Mouse (Mus musculus) liver, adult 2 months (tissue): ENCODE results near the gene Hsd17b1. TPM values are rescaled to one million over a fixed set of nuclear protein-coding genes. Genes with fewer than 3 reads are reported as not detected.

Experiments used
- DNase-seq: peaks from one replicate; pipeline ENCODE4 v3.0.0-alpha.2; 2011; ENCODE audit warnings: low read depth, low spot score; ENCODE audit errors: extremely low read depth
- H3K27ac ChIP-seq: fragments of 200-500 bp; replicated peaks from 2 replicates; pipeline ENCODE4 v1.5.1; 2012; ENCODE audit warnings: low read depth, mild to moderate bottlenecking, control low read depth, inconsistent platforms, low read length; ENCODE audit not compliant: insufficient read depth
- H3K27me3 ChIP-seq: fragments of 200-500 bp; 2 replicates; pipeline ENCODE4 v1.6.1; 2012; ENCODE audit warnings: mild to moderate bottlenecking, moderate library complexity, low read length, inconsistent platforms; ENCODE audit not compliant: control insufficient read depth, insufficient read depth
- H3K36me3 ChIP-seq: fragments of 200-500 bp; 2 replicates; pipeline ENCODE4 v1.6.1; 2012; ENCODE audit warnings: low read length, inconsistent platforms; ENCODE audit not compliant: control insufficient read depth, insufficient read depth
- H3K4me1 ChIP-seq: fragments of 200-500 bp; 2 replicates; pipeline ENCODE4 v1.6.1; 2011; ENCODE audit warnings: low read length; ENCODE audit not compliant: control insufficient read depth, insufficient read depth
- H3K4me3 ChIP-seq: fragments of 200-500 bp; 2 replicates; pipeline ENCODE4 v1.5.1; 2011; ENCODE audit warnings: low read depth, mild to moderate bottlenecking, control low read depth, low read length, moderate library complexity; ENCODE audit not compliant: insufficient read depth
- H3K79me2 ChIP-seq: fragments of 200-500 bp; 2 replicates; pipeline ENCODE4 v1.6.1; 2012; ENCODE audit warnings: inconsistent platforms, mild to moderate bottlenecking, low read length, moderate library complexity; ENCODE audit not compliant: control insufficient read depth, insufficient read depth
- H3K9ac ChIP-seq: fragments of 200-500 bp; 2 replicates; pipeline ENCODE4 v1.6.1; 2012; ENCODE audit warnings: low read depth, mild to moderate bottlenecking, control low read depth, inconsistent platforms, low read length
- CTCF ChIP-seq: fragments of 200-500 bp; IDR thresholded peaks from 2 replicates; pipeline ENCODE4 v1.5.1; 2011; ENCODE audit warnings: low read depth, low read length, control low read depth
- POLR2A ChIP-seq: fragments of 200-500 bp; IDR thresholded peaks from 2 replicates; pipeline ENCODE4 v1.6.1; 2011; ENCODE audit warnings: low read length, control low read depth; ENCODE audit not compliant: insufficient read depth; ENCODE audit errors: extremely low read depth
- WGBS: fragments of 180-500 bp; shearing (Covaris S2); methylation state at CpG from one replicate; pipeline ENCODE4 v1.1.7; 2018; 5-methylcytosine and 5-hydroxymethylcytosine counted together
- polyA plus RNA-seq: library from polyadenylated mRNA; depleted of rRNA; stranded (reverse); fragments of >200 nt; gene quantifications from 2 replicates; pipeline ENCODE4 v1.2.3, GENCODE M21; 2012
- total RNA-seq: library from RNA; depleted of rRNA; stranded (reverse); fragments of >200 nt; gene quantifications from 2 replicates; pipeline ENCODE4 v1.2.3, GENCODE M21; 2014

Gene Hsd17b1
- total and polyA plus RNA-seq, 2 experiments, result 0.37 TPM

- peaks cover 30% of the 10 kb centered on the region for H3K36me3 ChIP-seq
- H3K9ac ChIP-seq, result peak overlapping the region; percentile 80
- peaks cover 6% of the 10 kb centered on the region; the same call in 1 of the 2 replicates for H3K79me2 ChIP-seq
- no peaks in the 10 kb centered on the region for H3K27me3 ChIP-seq
- peak overlapping the region; percentile 48 for H3K27ac ChIP-seq
- TF ChIP-seq CTCF (no peak), POLR2A (no peak)
- 3% methylated on average over 8 of the region's 8 CpGs for WGBS
- peaks cover 15% of the 10 kb centered on the region for H3K4me1 ChIP-seq
- peak overlapping the region; percentile 76 for H3K4me3 ChIP-seq
- peak; percentile 77 for DNase-seq
Measured at GRCm38 (mm10) chr11:101087682-101088055, 9.5 kb downstream of the Hsd17b1 start.

- Histone ChIP-seq H3K4me3 (no peak overlapping the region), H3K9ac (no peak overlapping the region), H3K79me2 (no peaks in the 10 kb centered on the region), H3K36me3 (peaks cover 32% of the 10 kb centered on the region), H3K27ac (no peak overlapping the region), H3K4me1 (peaks cover 10% of the 10 kb centered on the region), H3K27me3 (no peaks in the 10 kb centered on the region)
- WGBS, result 24% methylated on average over 1 of the region's 1 CpGs
- TF ChIP-seq POLR2A (no peak), CTCF (no peak)
- DNase-seq, result no peak
Measured at GRCm38 (mm10) chr11:101089931-101090330, 11.7 kb downstream of the Hsd17b1 start.

GRCm38 (mm10) chr11:101094930-101095313 is 16.7 kb downstream of the Hsd17b1 start:
- Histone ChIP-seq H3K27ac (no peak overlapping the region), H3K4me3 (peak overlapping the region; percentile 43; the same call in 1 of the 2 replicates), H3K79me2 (no peaks in the 10 kb centered on the region), H3K27me3 (no peaks in the 10 kb centered on the region), H3K4me1 (no peaks in the 10 kb centered on the region), H3K36me3 (peaks cover 48% of the 10 kb centered on the region), H3K9ac (peak overlapping the region; percentile 36; the same call in 1 of the 2 replicates)
- TF ChIP-seq CTCF, result no peak
- no peak for TF ChIP-seq POLR2A
- WGBS, result 4% methylated on average over 18 of the region's 18 CpGs
- DNase-seq, result no peak

- peak within 1 kb of the TSS; percentile 88 for H3K4me3 ChIP-seq
- TF ChIP-seq CTCF, result peak; percentile 87
- 0 out of 2 replicates have a peak, but pooled peaks have one; percentile 69 for TF ChIP-seq POLR2A
- no peaks in the 10 kb centered on the region for H3K27me3 ChIP-seq
- H3K9ac ChIP-seq, result peak within 1 kb of the TSS; percentile 94
- H3K4me1 ChIP-seq, result no peaks in the 10 kb centered on the region
- under 1% methylated on average over 43 of the region's 43 CpGs for WGBS
- DNase-seq, result peak; percentile 83
- peaks cover 48% of the 10 kb centered on the region for H3K36me3 ChIP-seq
- H3K27ac ChIP-seq, result peak within 1 kb of the TSS; percentile 96
- no peaks in the 10 kb centered on the region for H3K79me2 ChIP-seq
Measured at GRCm38 (mm10) chr11:101095314-101096024, 17.3 kb downstream of the Hsd17b1 start, which contains the start of gene Psmc3ip. Psmc3ip (minus strand) TSS chr11:101095436.

GRCm38 (mm10) chr11:101098231-101098630 is 20.0 kb downstream of the Hsd17b1 start:
- 93% methylated on average over 8 of the region's 8 CpGs for WGBS
- no peak for TF ChIP-seq POLR2A
- TF ChIP-seq CTCF, result no peak
- no peaks in the 10 kb centered on the region for H3K79me2 ChIP-seq

GRCm38 (mm10) chr11:101103011-101103410 is 24.8 kb downstream of the Hsd17b1 start:
- Histone ChIP-seq H3K4me3 (no peak overlapping the region), H3K27ac (no peak overlapping the region), H3K79me2 (peaks cover 6% of the 10 kb centered on the region; the same call in 1 of the 2 replicates), H3K27me3 (no peaks in the 10 kb centered on the region), H3K4me1 (no peaks in the 10 kb centered on the region), H3K9ac (no peak overlapping the region), H3K36me3 (peaks cover 65% of the 10 kb centered on the region)
- TF ChIP-seq POLR2A (no peak), CTCF (no peak)
- WGBS, result 87% methylated on average over 5 of the region's 5 CpGs
- no peak for DNase-seq

More at GRCm38 (mm10) chr11:101098231-101098630, 20.0 kb downstream of the Hsd17b1 start:
- Histone ChIP-seq H3K9ac (no peak overlapping the region), H3K27me3 (no peaks in the 10 kb centered on the region), H3K4me1 (no peaks in the 10 kb centered on the region), H3K36me3 (peaks cover 52% of the 10 kb centered on the region), H3K4me3 (no peak overlapping the region), H3K27ac (no peak overlapping the region)
- DNase-seq, result no peak
